Mouse (Mus musculus): ENCODE results near the gene Dnm2.

DNA sequence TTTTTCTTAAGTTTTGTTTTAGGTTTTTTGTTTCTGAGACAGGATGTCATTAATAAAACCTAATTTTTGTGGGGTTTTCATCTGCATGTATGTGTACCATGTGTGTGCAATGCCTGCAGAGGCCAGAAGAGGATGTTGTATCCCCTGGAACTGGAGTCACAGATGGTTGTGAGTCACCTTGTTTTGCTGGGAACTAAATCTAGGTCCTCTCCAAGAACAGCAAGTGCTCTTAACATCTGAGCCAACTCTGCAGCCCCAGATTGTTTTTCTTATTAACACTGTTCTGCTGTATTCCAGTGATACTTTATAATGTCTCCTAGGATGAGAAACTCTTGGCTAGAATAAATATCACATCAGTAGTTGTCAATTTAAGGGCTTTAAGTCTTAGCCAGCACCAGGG lies 43.8 kb upstream of the Dnm2 start:
- TF ChIP-seq CTCF (conservative IDR thresholded peaks at IDR 0.05; ENCODE audit: low read length) (no peak; the same call in 1 of the 2 replicates), POU5F1 (IDR thresholded peaks at IDR 0.05; ENCODE audit: borderline replicate concordance, low read length) (no peak), NANOG (IDR thresholded peaks at IDR 0.05; ENCODE audit: borderline replicate concordance, low read length) (no peak)

All from E14TG2a.4 (cell line).